Mouse (Mus musculus): ENCODE results near the gene Tbl3.

Tbl3 gene

GRCm38 (mm10) chr17:24653967-24654710 is 53.3 kb downstream of the Tbl3 start:
- peak; percentile 71 for DNase-seq (ENCODE audit: low spot score)

GRCm38 (mm10) chr17:24651835-24652234 is 55.6 kb downstream of the Tbl3 start:
- DNase-seq (ENCODE audit: low spot score): no peak

GRCm38 (mm10) chr17:24650766-24651165 is 56.7 kb downstream of the Tbl3 start:
- no peak for DNase-seq (ENCODE audit: low spot score)

- DNase-seq (ENCODE audit: low spot score): peak; percentile 71
These were observed 57.3 kb downstream of the Tbl3 start, which contains the start of gene Slc9a3r2 for GRCm38 (mm10) chr17:24650070-24650616. Gene Slc9a3r2 (minus strand): TSS chr17:24650327.

- peak; percentile 59 for DNase-seq (ENCODE audit: low spot score)
These were observed 57.8 kb downstream of the Tbl3 start for GRCm38 (mm10) chr17:24649581-24650069.

GRCm38 (mm10) chr17:24648731-24649377 is 58.6 kb downstream of the Tbl3 start:
- DNase-seq (ENCODE audit: low spot score): no peak

Measured in ovary, postnatal 36 days (tissue).